Mouse (Mus musculus): Measurements from ENCODE around the gene Tbc1d22b. TPM values are rescaled to one million over a fixed set of nuclear protein-coding genes. Genes with fewer than 3 reads are reported as not detected.

The Tbc1d22b gene
- polyA plus RNA-seq, 1 experiment from 2014 or later: 8.6 TPM

DNA sequence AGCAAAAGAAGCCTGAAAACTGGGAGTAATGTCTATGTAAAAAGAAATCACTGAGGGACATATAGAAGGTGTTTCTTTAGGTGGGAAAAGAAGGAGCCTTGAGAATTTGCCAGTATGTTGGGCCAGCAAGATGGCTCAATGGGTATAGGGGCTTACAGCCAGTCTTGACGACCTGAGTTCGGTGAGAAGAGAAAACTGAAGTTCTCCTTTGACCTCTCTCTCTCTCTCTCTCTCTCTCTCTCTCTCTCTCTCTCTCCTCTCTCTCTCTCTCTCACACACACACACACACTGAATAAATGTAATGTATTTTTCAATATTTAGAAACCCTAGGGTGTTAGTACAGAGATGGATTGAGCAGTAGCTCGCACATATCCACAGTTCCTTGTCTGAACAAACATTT lies 1.1 kb upstream of the Tbc1d22b start:
- Histone ChIP-seq H3K4me2 (replicated peaks; ENCODE audit: low read depth) (no peak overlapping the region), H3K9me3 (ENCODE audit: control insufficient read depth) (no peaks in the 10 kb centered on the region), H3K4me3 (ENCODE audit: low read depth, low read length) (no peak overlapping the region), H3K4me1 (replicated peaks; ENCODE audit: control insufficient read depth, insufficient read depth, low read length) (peaks cover 13% of the 10 kb centered on the region; the same call in 1 of the 2 replicates), H3K27ac (ENCODE audit: low read depth, low read length) (no peak overlapping the region), H3K27me3 (replicated peaks; ENCODE audit: control insufficient read depth, insufficient read depth, low read length) (no peaks in the 10 kb centered on the region), H3K9ac (ENCODE audit: low read depth, low read length) (no peak overlapping the region), H3K36me3 (ENCODE audit: control insufficient read depth, insufficient read depth) (no peaks in the 10 kb centered on the region)
- 66% methylated on average over 3 of the region's 3 CpGs for WGBS
- ATAC-seq: no peak
- TF ChIP-seq CTCF (IDR thresholded peaks at IDR 0.05; ENCODE audit: low read depth): no peak

DNA sequence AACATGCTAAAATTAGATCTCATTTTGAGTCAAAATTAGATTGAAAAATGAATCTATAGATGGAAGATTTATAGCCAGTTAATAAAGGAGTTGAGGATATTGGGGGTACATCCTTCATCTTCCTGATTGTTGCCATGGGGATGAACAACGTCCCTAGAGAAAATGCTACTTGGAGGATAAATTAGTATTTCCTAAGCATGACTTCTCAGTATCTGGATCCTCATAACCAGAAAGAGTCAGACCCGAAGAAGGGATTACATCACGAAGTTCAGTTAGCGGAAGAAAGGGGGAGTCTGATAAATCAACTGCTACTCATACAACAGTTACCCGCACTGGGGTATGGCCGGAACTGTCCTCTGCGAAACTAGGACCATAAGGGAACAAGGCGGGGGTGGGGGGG lies 591 bp upstream of the Tbc1d22b start:
- H3K27me3 ChIP-seq (replicated peaks; ENCODE audit: control insufficient read depth, insufficient read depth, low read length): no peaks in the 10 kb centered on the region
- ATAC-seq: no peak
- no peaks in the 10 kb centered on the region for H3K9me3 ChIP-seq (ENCODE audit: control insufficient read depth)
- H3K27ac ChIP-seq (ENCODE audit: low read depth, low read length): no peak overlapping the region
- WGBS: 46% methylated on average over 8 of the region's 8 CpGs
- H3K36me3 ChIP-seq (ENCODE audit: control insufficient read depth, insufficient read depth): no peaks in the 10 kb centered on the region
- H3K4me1 ChIP-seq (replicated peaks; ENCODE audit: control insufficient read depth, insufficient read depth, low read length): peaks cover 13% of the 10 kb centered on the region; the same call in 1 of the 2 replicates
- peak overlapping the region; percentile 73; the same call in 1 of the 2 replicates for H3K4me3 ChIP-seq (ENCODE audit: low read depth, low read length)
- H3K4me2 ChIP-seq (replicated peaks; ENCODE audit: low read depth): peak overlapping the region; percentile 93
- TF ChIP-seq CTCF (IDR thresholded peaks at IDR 0.05; ENCODE audit: low read depth): no peak
- H3K9ac ChIP-seq (ENCODE audit: low read depth, low read length): no peak overlapping the region

DNA sequence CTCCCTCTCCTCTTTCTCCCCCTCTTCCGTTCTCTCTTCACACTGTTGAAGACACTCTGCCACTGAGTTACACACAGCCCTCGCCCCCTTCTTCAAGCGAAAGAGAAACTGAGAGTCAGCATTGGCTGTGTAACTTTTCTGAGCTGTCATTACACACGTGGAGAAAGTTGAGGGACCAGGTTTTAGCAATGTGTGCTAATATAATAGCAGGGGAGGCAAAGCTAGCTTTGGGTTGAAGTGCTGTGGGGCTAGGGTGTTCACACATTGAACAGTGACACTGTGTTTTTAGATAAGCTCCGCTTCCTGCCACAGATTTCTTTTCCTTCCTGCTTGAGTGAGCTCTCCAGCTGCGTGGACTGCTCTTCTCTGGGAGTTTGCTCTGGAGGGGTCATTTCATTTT lies 1.4 kb downstream of the Tbc1d22b start:
- 33% methylated on average over 6 of the region's 6 CpGs for WGBS
- Histone ChIP-seq H3K4me1 (replicated peaks; ENCODE audit: control insufficient read depth, insufficient read depth, low read length) (peaks cover 13% of the 10 kb centered on the region; the same call in 1 of the 2 replicates), H3K27ac (ENCODE audit: low read depth, low read length) (peak overlapping the region; percentile 21; the same call in 1 of the 2 replicates), H3K9me3 (ENCODE audit: control insufficient read depth) (no peaks in the 10 kb centered on the region), H3K4me3 (ENCODE audit: low read depth, low read length) (peak overlapping the region; percentile 14; the same call in 1 of the 2 replicates), H3K4me2 (replicated peaks; ENCODE audit: low read depth) (peak overlapping the region; percentile 93), H3K36me3 (ENCODE audit: control insufficient read depth, insufficient read depth) (no peaks in the 10 kb centered on the region), H3K9ac (ENCODE audit: low read depth, low read length) (no peak overlapping the region), H3K27me3 (replicated peaks; ENCODE audit: control insufficient read depth, insufficient read depth, low read length) (no peaks in the 10 kb centered on the region)
- no peak for ATAC-seq
- TF ChIP-seq CTCF (IDR thresholded peaks at IDR 0.05; ENCODE audit: low read depth): no peak

DNA sequence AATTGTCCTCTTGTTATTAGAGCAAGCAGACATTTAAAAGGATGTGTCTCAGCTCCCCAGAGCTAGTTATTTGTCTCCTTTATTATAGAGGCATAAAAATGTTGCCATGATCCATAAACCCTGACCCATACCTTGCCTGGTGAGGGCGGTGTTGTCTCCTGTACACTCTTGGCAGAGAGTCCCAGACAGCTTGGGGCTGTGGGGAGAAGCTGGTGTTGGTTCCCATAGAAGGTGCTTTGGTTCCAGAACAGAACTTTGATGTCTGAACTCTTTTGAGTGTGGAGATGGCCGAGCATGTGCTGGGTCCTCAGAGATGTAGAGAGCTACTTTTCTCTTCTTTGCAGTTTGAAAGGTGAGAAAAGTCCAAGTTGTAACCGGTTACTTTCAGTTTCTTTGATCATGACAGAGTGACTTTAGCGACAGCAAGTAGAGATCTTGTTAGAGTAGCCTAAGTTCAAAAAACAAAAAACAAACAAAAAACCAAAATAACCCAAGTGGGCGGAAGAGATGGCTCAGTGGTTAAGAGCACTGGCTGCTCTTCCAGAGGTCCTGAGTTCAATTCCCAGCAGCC lies 2.7 kb downstream of the Tbc1d22b start, which contains the start of gene Tmem217:
Gene Tmem217, minus strand, starts transcription at position 224 of the 571 bp plus-strand sequence.
- no peaks in the 10 kb centered on the region for H3K36me3 ChIP-seq (ENCODE audit: control insufficient read depth, insufficient read depth)
- no peak within 1 kb of the TSS for H3K9ac ChIP-seq (ENCODE audit: low read depth, low read length)
- peak; percentile 45 for TF ChIP-seq CTCF (IDR thresholded peaks at IDR 0.05; ENCODE audit: low read depth)
- 66% methylated on average over 5 of the region's 5 CpGs for WGBS
- peak within 1 kb of the TSS; percentile 21 for H3K27ac ChIP-seq (ENCODE audit: low read depth, low read length)
- no peak for ATAC-seq
- H3K27me3 ChIP-seq (replicated peaks; ENCODE audit: control insufficient read depth, insufficient read depth, low read length): no peaks in the 10 kb centered on the region
- no peaks in the 10 kb centered on the region for H3K9me3 ChIP-seq (ENCODE audit: control insufficient read depth)
- peaks cover 13% of the 10 kb centered on the region; the same call in 1 of the 2 replicates for H3K4me1 ChIP-seq (replicated peaks; ENCODE audit: control insufficient read depth, insufficient read depth, low read length)
- peak within 1 kb of the TSS; percentile 93 for H3K4me2 ChIP-seq (replicated peaks; ENCODE audit: low read depth)
- 0 out of 2 replicates have a peak within 1 kb of the TSS, but pooled peaks have one; percentile 14 for H3K4me3 ChIP-seq (ENCODE audit: low read depth, low read length)

DNA sequence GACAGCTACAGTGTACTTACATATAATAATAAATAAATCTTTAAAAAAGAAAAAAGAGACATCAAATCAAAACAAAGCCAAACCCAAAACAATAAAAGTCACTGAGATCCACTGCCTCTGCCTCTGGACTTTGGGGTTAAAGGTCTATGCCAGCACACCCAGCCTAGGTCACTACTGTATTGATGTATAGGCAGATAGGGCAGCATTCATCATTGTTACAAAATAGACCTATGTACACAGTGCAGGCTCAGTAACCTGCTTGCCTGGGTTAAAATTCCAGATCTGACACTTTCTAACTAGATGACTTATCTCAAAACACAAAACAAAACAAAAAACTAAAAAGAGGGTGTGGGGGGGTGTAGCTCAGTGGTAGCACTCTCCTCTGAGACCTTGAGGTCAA lies 4.6 kb downstream of the Tbc1d22b start:
- Histone ChIP-seq H3K4me1 (replicated peaks; ENCODE audit: control insufficient read depth, insufficient read depth, low read length) (peaks cover 13% of the 10 kb centered on the region), H3K9me3 (ENCODE audit: control insufficient read depth) (no peaks in the 10 kb centered on the region), H3K27ac (ENCODE audit: low read depth, low read length) (no peak overlapping the region), H3K36me3 (ENCODE audit: control insufficient read depth, insufficient read depth) (no peaks in the 10 kb centered on the region), H3K9ac (ENCODE audit: low read depth, low read length) (no peak overlapping the region), H3K4me3 (ENCODE audit: low read depth, low read length) (no peak overlapping the region), H3K4me2 (replicated peaks; ENCODE audit: low read depth) (no peak overlapping the region), H3K27me3 (replicated peaks; ENCODE audit: control insufficient read depth, insufficient read depth, low read length) (no peaks in the 10 kb centered on the region)
- TF ChIP-seq CTCF (IDR thresholded peaks at IDR 0.05; ENCODE audit: low read depth): no peak
- ATAC-seq: no peak

DNA sequence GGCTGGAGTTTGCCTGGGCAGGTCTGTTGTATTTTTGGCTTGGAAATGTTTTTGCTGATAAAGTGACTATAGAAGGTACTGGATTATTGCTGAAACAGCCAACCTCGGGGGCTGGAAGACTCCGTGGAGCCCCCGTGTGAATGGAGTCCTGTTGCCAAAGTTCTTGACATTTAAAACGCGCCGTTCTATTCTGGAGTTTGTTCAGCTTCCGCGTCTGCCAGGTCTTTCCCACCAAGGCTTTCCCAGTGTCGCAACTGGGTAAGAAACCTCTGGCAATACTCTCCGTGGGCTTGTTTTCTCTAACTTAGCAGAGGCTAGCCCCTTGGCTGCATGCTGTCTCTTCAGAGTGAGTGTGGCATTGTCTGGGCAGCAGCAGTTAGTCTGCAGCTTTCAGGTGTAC lies 6.9 kb downstream of the Tbc1d22b start:
- Histone ChIP-seq H3K27me3 (replicated peaks; ENCODE audit: control insufficient read depth, insufficient read depth, low read length) (no peaks in the 10 kb centered on the region), H3K9ac (ENCODE audit: low read depth, low read length) (0 out of 2 replicates have a peak overlapping the region, but pooled peaks have one; percentile 3)

More for the DNA sequence above, 6.9 kb downstream of the Tbc1d22b start:
- peaks cover 5% of the 10 kb centered on the region; the same call in 1 of the 2 replicates for H3K4me1 ChIP-seq (replicated peaks; ENCODE audit: control insufficient read depth, insufficient read depth, low read length)
- H3K4me3 ChIP-seq (ENCODE audit: low read depth, low read length): no peak overlapping the region
- no peaks in the 10 kb centered on the region for H3K36me3 ChIP-seq (ENCODE audit: control insufficient read depth, insufficient read depth)
- no peaks in the 10 kb centered on the region for H3K9me3 ChIP-seq (ENCODE audit: control insufficient read depth)
- TF ChIP-seq CTCF (IDR thresholded peaks at IDR 0.05; ENCODE audit: low read depth): no peak
- H3K27ac ChIP-seq (ENCODE audit: low read depth, low read length): peak overlapping the region; percentile 21; the same call in 1 of the 2 replicates
- H3K4me2 ChIP-seq (replicated peaks; ENCODE audit: low read depth): no peak overlapping the region
- no peak for ATAC-seq
- 70% methylated on average over 10 of the region's 10 CpGs for WGBS
